ENCODE assay signal across 13 mouse cellular contexts in genomic region chr7:116099952-116100528, GRCm38 (mm10). TPM values are rescaled to one million over a fixed set of nuclear protein-coding genes. Genes with fewer than 3 reads are reported as not detected.
A peak's percentile ranks its signal among the peaks of the same experiment; 100 is the strongest.
DNase-seq lines count a peak whose midpoint lies in the region; ATAC-seq and TF ChIP-seq lines count a peak whose summit lies in the region.
"Had no signal": no experiment of that assay in that cellular context is flagged by ENCODE, and none has a peak within 500 bp of the region (broad histone marks: within the 10 kb centered on the region; RNA-seq: fewer than 3 reads in every experiment).

No protein-coding gene starts in this region.

- 94% methylated on average over 7 of the region's 7 CpGs for WGBS in limb, embryonic 14.5 days
- 96% methylated on average over 7 of the region's 7 CpGs for WGBS in limb, embryonic 10.5 days
- 39% methylated on average over 7 of the region's 7 CpGs for WGBS in heart, embryonic 10.5 days
- WGBS in macrophage (ENCODE audit: missing documents): 60% methylated on average over 7 of the region's 7 CpGs
- WGBS in embryonic facial prominence, embryonic 10.5 days: 90% methylated on average over 7 of the region's 7 CpGs

- no peak overlapping the region for H3K4me2 ChIP-seq in limb, embryonic 14.5 days (replicated peaks; ENCODE audit: low read depth, low read length, severe bottlenecking)
- H3K4me2 ChIP-seq: hindbrain, embryonic 14.5 days; limb, embryonic 12.5 days had no signal

- no peaks in the 10 kb centered on the region for H3K9me3 ChIP-seq in limb, embryonic 14.5 days (ENCODE audit: control insufficient read depth, low read length)
- H3K9me3 ChIP-seq in limb, embryonic 10.5 days (replicated peaks): no peaks in the 10 kb centered on the region
- H3K9me3 ChIP-seq in heart, embryonic 10.5 days: no peaks in the 10 kb centered on the region
- no peaks in the 10 kb centered on the region for H3K9me3 ChIP-seq in embryonic facial prominence, embryonic 10.5 days
- H3K9me3 ChIP-seq: G1E; limb, embryonic 12.5 days had no signal

- no peak for ATAC-seq in limb, embryonic 14.5 days (ENCODE audit: low FRiP score, low read depth)

- H3K27me3 ChIP-seq in limb, embryonic 14.5 days (ENCODE audit: control insufficient read depth, insufficient read depth, low read length): no peaks in the 10 kb centered on the region
- H3K27me3 ChIP-seq in limb, embryonic 10.5 days (ENCODE audit: low read depth, poor library complexity, severe bottlenecking): no peaks in the 10 kb centered on the region
- H3K27me3 ChIP-seq in heart, embryonic 10.5 days (ENCODE audit: insufficient read depth, poor library complexity, severe bottlenecking): no peaks in the 10 kb centered on the region
- no peaks in the 10 kb centered on the region for H3K27me3 ChIP-seq in embryonic facial prominence, embryonic 10.5 days (replicated peaks; ENCODE audit: low read depth, poor library complexity, severe bottlenecking)
- H3K27me3 ChIP-seq: limb, embryonic 12.5 days had no signal

- DNase-seq in limb, embryonic 14.5 days (ENCODE audit: low spot score): no peak
- no peak for DNase-seq in limb, embryonic 10.5 days (ENCODE audit: low spot score)
- peak; percentile 44 for DNase-seq in adrenal gland, postnatal 10 days
- DNase-seq in heart, embryonic 10.5 days (ENCODE audit: low spot score): peak; percentile 83
- DNase-seq in embryonic facial prominence, embryonic 10.5 days (ENCODE audit: low spot score): no peak
- no peak for DNase-seq in testis, postnatal 14 days (ENCODE audit: low spot score)
- no peak for DNase-seq in cerebellum, adult 8-10 months
- DNase-seq: lung, postnatal 4 days had no signal

- TF ChIP-seq POLR2A in limb, embryonic 14.5 days (IDR thresholded peaks at IDR 0.05; ENCODE audit: borderline replicate concordance, extremely low read depth, insufficient read depth, insufficient read length): no peak

- H3K36me3 ChIP-seq in limb, embryonic 14.5 days (ENCODE audit: control insufficient read depth, insufficient read depth, low read length): peaks cover 32% of the 10 kb centered on the region
- peaks cover 64% of the 10 kb centered on the region for H3K36me3 ChIP-seq in limb, embryonic 10.5 days
- H3K36me3 ChIP-seq in heart, embryonic 10.5 days: peaks cover 40% of the 10 kb centered on the region
- peaks cover 24% of the 10 kb centered on the region for H3K36me3 ChIP-seq in macrophage (ENCODE audit: inconsistent target)
- H3K36me3 ChIP-seq in embryonic facial prominence, embryonic 10.5 days (replicated peaks): peaks cover 74% of the 10 kb centered on the region

- H3K79me2 ChIP-seq in macrophage (ENCODE audit: inconsistent target): peaks cover 67% of the 10 kb centered on the region

- H3K9ac ChIP-seq in limb, embryonic 14.5 days (ENCODE audit: low read depth, low read length, severe bottlenecking): no peak overlapping the region
- H3K9ac ChIP-seq: hindbrain, embryonic 14.5 days; limb, embryonic 12.5 days had no signal

- H3K4me1 ChIP-seq in limb, embryonic 14.5 days (ENCODE audit: control insufficient read depth, insufficient read depth, low read length): peaks cover 8% of the 10 kb centered on the region
- peaks cover 5% of the 10 kb centered on the region; the same call in 1 of the 2 replicates for H3K4me1 ChIP-seq in limb, embryonic 10.5 days
- H3K4me1 ChIP-seq in heart, embryonic 10.5 days: peaks cover 18% of the 10 kb centered on the region
- peaks cover 8% of the 10 kb centered on the region; the same call in 1 of the 2 replicates for H3K4me1 ChIP-seq in embryonic facial prominence, embryonic 10.5 days

- H3K4me3 ChIP-seq in limb, embryonic 14.5 days (replicated peaks; ENCODE audit: low read length): no peak overlapping the region
- no peak overlapping the region for H3K4me3 ChIP-seq in limb, embryonic 10.5 days
- H3K4me3 ChIP-seq in heart, embryonic 10.5 days: no peak overlapping the region
- no peak overlapping the region for H3K4me3 ChIP-seq in macrophage (ENCODE audit: inconsistent target)
- H3K4me3 ChIP-seq in embryonic facial prominence, embryonic 10.5 days: no peak overlapping the region
- H3K4me3 ChIP-seq: erythroblast, embryonic 14.5 days; limb, embryonic 12.5 days had no signal

- 0 out of 2 replicates have a peak overlapping the region, but pooled peaks have one; percentile 2 for H3K27ac ChIP-seq in limb, embryonic 14.5 days (replicated peaks; ENCODE audit: low read depth, low read length)
- no peak overlapping the region for H3K27ac ChIP-seq in limb, embryonic 10.5 days
- no peak overlapping the region for H3K27ac ChIP-seq in heart, embryonic 10.5 days
- peak overlapping the region; percentile 10; the same call in 1 of the 2 replicates for H3K27ac ChIP-seq in macrophage
- no peak overlapping the region for H3K27ac ChIP-seq in embryonic facial prominence, embryonic 10.5 days (replicated peaks)
- H3K27ac ChIP-seq: hindbrain, embryonic 14.5 days; limb, embryonic 12.5 days had no signal

RNA-seq across cellular contexts. Expression of gene Gm4353, which starts 15.6 kb away (rescaled TPM):
- polyA plus RNA-seq in limb, embryonic 14.5 days (2012; rRNA removed): 0.79 and 0.87 TPM in 2 replicates
- 1.1 and 1.4 TPM in 2 replicates for polyA plus RNA-seq in limb, embryonic 14.5 days (2014; fragmentation: Nextera tagmentation; extraction: Ambion mirVana)
- 1.1 and 1.3 TPM in 2 replicates for polyA plus RNA-seq in limb, embryonic 10.5 days (2016; fragmentation: Nextera tagmentation; extraction: Ambion mirVana)
- total RNA-seq in adrenal gland, postnatal 10 days (2021): 1 to 10 TPM; 3.4 to 3.9 TPM
- polyA plus RNA-seq in heart, embryonic 10.5 days (2016; fragmentation: Nextera tagmentation; extraction: Ambion mirVana): 0.55 and 0.85 TPM in 2 replicates
- 1 to 10 TPM in 3 of 26 experiments, under 1 TPM in 4, not detected in 19; 0.49 to 1.3 (median 0.79) TPM for total RNA-seq in macrophage (2018; cell fraction: chromatin; rRNA removed)
- total RNA-seq in macrophage (2018; cell fraction: cytosol; rRNA removed): under 1 TPM in 23 of 26 experiments, not detected in 3; 0.10 to 0.58 (median 0.24) TPM
- 1 to 10 TPM in 1 of 26 experiments, under 1 TPM in 2, not detected in 23; 0.30 to 1.0 (median 0.75) TPM for total RNA-seq in macrophage (2018; cell fraction: nucleus; rRNA removed)
- polyA plus RNA-seq in macrophage (2018): 0.11 to 0.47 TPM (median 0.41 TPM) in 3 replicates
- 1.3 and 1.4 TPM in 2 replicates for polyA plus RNA-seq in embryonic facial prominence, embryonic 10.5 days (2016; fragmentation: Nextera tagmentation; extraction: Ambion mirVana)
- polyA plus RNA-seq: G1E had no signal

Comparison
In these comparisons a context has a peak if more than half of its experiments do, and no peak if none do; other contexts are left out.
1. H3K27ac ChIP-seq: peak in limb, embryonic 14.5 days (single experiment) and macrophage (single experiment); none in limb, embryonic 10.5 days (single experiment), heart, embryonic 10.5 days (single experiment) and embryonic facial prominence, embryonic 10.5 days (single experiment).
2. DNase-seq: peak in adrenal gland, postnatal 10 days (single experiment) and heart, embryonic 10.5 days (single experiment); none in limb, embryonic 14.5 days (single experiment), limb, embryonic 10.5 days (single experiment), embryonic facial prominence, embryonic 10.5 days (single experiment), testis, postnatal 14 days (single experiment) and cerebellum, adult 8-10 months (single experiment).